Mouse (Mus musculus) kidney, adult 11 months (tissue): ENCODE results near the gene Klhl3.

Experiments used
- DNase-seq: peaks from one replicate; pipeline ENCODE4 v3.0.0; 2022

Gene Klhl3

GRCm38 (mm10) chr13:58124989-58125388 lies 11.6 kb upstream of the Klhl3 start:
- DNase-seq, result no peak

DNA sequence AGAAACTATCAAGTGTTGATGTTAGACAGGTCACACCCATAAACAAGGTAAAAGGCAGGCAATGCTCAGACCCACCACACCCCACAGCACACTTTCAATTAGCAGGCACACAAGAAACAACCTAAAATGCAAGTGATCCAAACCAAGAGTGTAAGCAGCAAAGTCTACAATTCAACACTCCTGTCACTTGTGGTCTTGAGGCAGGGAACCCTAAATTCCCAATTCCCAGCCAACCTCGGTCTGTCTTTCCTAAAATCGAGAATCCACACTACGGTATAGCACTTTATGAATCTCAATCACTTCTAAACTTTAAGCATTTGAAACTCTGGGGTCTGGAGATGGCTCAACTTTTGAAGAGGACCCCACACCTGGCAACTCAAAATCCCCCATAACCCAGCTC lies 10.9 kb upstream of the Klhl3 start:
- no peak for DNase-seq

GRCm38 (mm10) chr13:58123381-58123780 lies 10.0 kb upstream of the Klhl3 start:
- peak; percentile 84 for DNase-seq

DNA sequence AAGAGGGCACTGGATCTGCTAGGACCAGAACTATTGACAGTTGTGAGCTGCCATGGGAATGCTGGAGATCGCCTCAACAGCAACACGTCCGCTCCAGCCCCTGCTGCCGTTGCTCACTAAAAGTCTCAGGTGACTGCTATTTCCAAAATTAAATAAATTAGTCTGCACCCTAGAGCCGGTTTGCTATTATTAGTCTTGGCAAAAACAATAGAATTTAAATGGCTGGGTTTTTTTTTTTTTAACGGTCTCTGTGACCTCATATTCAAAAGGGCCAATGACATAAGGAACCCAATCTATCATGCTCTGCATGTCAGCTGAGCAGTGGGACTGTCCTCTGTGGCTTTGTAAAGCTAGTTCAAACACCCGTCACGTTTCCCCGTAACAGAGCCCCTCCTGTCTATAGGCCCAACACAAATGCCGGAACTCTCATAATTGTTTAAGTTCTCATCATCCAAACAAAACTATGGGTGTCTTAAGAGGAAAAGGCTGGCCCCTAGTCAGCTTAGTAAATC lies 9.4 kb upstream of the Klhl3 start:
- peak; percentile 70 for DNase-seq

- DNase-seq, result peak; percentile 34
These were observed 4.1 kb upstream of the Klhl3 start for GRCm38 (mm10) chr13:58117318-58118017.

- no peak for DNase-seq
These were observed 3.4 kb upstream of the Klhl3 start for GRCm38 (mm10) chr13:58116801-58117200.

GRCm38 (mm10) chr13:58115227-58115626 lies 1.8 kb upstream of the Klhl3 start:
- peak; percentile 59 for DNase-seq

DNA sequence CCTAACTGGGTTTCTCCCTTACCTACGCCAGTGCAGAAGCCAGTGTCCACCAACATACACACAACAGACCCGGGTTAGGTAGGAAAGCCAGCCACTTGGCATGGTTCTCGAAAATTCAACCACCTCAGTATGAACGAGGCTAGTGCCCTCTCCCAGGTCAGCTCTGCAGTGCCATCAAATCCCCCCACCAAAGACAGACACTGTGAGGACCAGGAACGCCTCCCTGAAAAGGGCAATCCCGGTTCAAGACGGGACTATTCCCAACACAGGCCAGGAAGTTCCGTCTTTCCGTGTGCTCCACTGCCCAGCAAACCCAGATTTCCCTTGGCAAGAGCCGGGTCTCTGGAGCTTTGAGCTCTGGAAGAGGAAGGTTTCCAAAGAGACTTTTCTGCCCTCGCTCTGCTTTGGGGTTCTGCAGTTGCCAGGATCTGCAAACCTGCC lies 771 bp downstream of the Klhl3 start:
- DNase-seq, result no peak

GRCm38 (mm10) chr13:58112191-58112590 lies 1.2 kb downstream of the Klhl3 start:
- DNase-seq, result no peak

GRCm38 (mm10) chr13:58111306-58111705 lies 2.1 kb downstream of the Klhl3 start:
- no peak for DNase-seq

- no peak for DNase-seq
These were observed 22.7 kb downstream of the Klhl3 start for GRCm38 (mm10) chr13:58090643-58091042.

- DNase-seq, result no peak
These were observed 29.0 kb downstream of the Klhl3 start for GRCm38 (mm10) chr13:58084396-58084795.

- no peak for DNase-seq
These were observed 29.9 kb downstream of the Klhl3 start for GRCm38 (mm10) chr13:58083521-58083920.

DNA sequence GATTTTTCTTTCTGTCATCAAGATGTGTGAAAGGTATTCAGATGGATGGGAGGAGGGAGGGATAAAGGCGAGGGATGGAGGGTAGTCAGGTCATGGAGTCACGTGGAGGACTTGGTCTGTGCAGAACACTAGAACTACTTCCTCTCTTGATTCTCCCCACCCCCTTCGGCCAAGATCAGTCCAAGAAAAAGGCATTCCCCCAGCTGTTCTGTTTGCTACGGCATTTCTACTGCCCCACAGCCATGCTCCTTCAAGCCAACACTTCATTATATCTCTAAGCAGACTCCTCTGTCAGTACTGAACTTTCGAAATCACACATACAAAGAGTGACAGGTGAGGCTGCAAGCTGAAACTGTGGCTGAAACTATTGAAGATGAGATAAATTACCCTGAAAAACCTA lies 30.3 kb downstream of the Klhl3 start:
- no peak for DNase-seq

GRCm38 (mm10) chr13:58078361-58078760 lies 35.0 kb downstream of the Klhl3 start:
- no peak for DNase-seq

DNA sequence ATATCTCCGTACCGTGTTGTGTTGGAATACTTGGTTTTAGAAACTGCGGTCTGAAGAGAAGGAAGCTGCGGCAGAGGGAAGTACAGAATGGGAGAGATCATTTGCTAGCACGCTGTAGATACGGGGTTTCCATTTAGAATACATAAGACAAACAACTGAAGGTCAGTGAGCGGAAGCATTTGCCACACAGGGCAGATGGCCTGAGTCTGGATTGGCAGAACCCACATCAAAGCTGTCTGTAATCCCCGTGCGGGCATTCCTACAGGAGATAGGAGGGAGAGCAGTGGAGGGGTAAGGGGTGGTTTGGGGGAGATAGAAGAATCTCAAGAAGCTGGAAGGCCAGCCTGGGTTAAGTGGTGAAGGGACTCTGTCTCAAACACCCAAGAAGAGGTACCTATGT lies 38.5 kb downstream of the Klhl3 start:
- no peak for DNase-seq

GRCm38 (mm10) chr13:58074466-58074865 lies 38.9 kb downstream of the Klhl3 start:
- no peak for DNase-seq

- no peak for DNase-seq
These were observed 40.0 kb downstream of the Klhl3 start for GRCm38 (mm10) chr13:58073254-58073882.

DNA sequence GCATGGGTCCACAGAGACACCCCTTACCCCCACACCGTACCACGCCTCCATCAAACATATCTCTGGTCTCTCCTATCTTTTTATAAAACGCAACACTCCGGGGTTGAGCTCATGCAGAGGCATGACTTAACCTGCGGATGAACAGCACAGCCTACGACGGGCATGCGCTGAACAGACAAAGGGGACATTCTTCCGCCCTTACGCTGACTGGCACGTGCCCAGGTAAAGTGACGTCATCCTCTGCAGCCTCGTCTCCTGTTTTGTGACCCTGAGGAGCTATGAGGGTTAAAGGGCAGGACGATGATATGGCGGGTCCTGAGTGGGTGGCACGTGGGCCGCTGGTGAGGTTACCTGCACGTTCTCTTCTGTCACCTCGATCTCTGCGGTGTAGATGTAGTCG lies 42.2 kb downstream of the Klhl3 start:
- peak; percentile 23 for DNase-seq

DNA sequence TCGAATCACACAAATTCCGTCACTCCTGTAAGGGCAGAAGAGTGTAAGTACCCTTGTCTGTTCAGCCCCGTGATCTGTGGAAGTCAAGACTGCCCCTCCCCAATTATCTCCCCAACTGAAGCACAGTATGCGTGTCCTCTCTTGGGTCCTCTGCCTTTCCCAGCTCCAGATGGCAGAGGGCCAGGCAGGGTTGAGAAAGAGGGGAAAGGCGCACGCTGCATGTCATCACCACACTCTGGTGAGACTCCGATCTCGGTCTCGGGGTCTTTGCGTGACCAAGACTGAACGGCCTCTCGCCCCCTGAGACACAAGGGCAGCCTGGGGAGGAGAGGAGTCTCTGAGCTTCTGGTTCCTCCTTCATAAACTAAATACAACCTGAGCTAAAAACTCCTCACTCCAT lies 42.9 kb downstream of the Klhl3 start:
- DNase-seq, result no peak

DNA sequence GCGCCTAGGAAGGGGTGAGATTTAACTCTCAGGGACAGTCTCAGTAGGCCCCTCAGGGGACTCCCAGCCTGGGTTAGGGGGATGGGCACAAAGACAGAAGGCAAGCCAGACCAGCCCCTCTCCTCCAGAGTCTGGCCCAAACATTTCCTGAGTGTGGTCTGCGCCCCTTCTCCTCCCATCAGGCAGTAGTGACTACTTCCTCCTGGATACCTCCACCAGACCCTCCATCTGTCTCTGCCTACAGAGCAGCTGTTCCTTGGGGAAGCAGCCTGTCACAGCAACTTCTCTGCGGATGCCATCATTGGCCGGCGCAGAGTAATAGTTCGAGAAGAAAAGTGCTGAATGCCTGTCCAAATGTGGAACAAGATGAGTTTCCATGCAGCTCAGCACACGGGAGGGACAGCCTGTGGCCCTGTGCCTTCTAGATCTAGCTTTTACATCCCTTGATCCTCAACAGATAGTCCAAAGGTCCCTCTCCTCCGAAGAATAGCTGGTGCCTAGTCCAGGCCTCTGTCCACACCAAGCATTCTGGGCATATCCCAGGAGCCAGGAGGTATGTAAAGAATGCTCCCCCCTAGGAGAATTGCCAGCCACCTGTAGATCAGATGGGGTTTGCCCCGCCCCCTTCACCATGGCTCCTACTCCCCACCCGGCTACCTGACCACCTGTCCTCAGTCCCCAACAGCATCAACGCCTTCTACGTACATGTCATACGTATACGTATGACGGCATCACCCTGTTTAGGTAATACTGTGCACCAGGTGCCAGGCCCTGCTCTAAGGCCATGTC lies 44.8 kb downstream of the Klhl3 start:
- no peak for DNase-seq

DNA sequence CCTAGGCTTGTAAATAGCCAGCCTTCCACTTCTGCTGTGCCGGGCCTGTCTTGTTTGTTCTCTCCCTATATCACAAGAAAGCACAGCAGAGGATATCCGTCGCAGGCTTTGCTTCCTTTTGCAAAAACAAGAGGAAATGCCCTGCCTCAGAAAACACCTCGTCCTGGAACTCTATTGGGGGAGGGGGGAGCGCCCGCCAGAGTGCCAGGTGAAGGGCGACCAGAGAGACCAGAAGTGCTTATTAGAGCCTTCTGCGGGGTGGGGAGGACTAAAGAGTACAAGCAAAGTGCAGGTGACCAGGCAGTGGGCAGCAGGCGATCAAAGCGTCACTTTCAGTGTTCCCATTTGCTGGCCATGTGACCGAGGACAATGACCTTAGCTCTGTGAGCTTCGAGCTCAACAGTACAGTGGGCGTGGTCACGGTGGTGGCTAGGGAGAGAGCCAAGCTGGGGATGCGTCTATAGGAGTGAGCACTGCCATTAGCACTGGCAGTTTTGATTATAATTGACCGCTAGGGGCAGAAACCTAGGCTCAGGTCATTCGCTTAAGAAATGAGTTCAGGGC lies 45.8 kb downstream of the Klhl3 start:
- peak; percentile 95 for DNase-seq
